Mouse (Mus musculus): ENCODE results near the gene Syngr3. TPM values are rescaled to one million over a fixed set of nuclear protein-coding genes. Genes with fewer than 3 reads are reported as not detected.
A peak's percentile ranks its signal among the peaks of the same experiment; 100 is the strongest.
"Not testable (repeated sequence)": the region's sequence is repeated elsewhere in the genome, so short reads cannot be mapped to it uniquely, and the experiment has no call there.

Syngr3 gene
- total RNA-seq, 4 experiments from 2014 or later = 0.14 to 0.24 TPM; not detected in 2

DNA sequence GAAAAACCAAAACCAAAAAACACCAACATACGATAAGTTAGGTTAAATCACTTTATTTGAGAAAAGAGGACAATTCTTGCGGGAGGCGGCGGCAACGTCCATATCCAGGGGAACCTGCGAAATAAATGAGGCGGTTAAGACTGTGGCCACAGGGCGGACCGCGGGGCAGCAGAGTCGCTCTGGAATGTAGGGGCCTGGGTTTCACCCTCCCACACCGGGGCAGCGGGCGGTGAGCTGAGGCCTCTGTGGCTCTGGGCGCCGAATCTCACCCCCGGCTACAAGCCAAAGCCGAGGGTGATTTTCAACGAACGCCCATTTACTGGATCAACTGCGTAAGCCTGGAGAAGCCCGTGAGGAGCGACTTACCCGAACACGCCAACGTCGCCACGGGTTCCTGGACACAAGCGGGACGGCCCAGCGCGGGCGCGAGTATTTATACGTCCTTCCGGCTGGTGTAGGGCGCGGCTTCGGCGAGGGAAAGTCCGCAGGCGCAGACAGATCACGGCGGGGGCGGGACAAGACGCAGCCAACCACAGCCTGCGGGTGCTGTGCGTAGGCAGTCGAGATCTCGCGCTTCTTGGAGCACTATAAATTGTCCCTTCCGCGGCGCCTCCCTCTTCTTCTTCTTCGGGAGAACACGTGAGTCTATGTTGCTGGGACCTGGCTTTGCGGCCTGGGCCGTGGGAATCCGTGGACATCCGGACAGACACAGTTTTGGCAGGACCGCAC, 29.9 kb upstream of the Syngr3 start:
- peak; percentile 97 for DNase-seq (ENCODE audit: low spot score)

DNA sequence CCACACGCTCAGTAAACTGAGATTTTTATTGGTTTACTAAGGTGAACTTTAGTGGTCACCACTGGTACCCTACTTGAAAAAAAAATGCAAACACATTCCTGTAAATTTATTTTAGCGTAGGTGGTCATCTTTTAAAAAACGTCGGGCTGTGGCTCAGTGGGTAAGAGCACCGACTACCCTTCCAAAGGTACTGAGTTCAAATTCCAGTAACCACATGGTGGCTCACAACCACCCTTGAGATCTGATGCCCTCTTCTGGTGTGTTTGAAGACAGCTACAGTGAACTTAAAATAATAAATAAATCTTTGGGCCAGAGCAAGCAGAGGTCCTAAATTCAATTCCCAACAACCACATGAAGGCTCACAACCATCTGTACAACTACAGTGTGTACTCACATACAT, 29.2 kb upstream of the Syngr3 start:
- not testable (repeated sequence) for DNase-seq (ENCODE audit: low spot score)

DNA sequence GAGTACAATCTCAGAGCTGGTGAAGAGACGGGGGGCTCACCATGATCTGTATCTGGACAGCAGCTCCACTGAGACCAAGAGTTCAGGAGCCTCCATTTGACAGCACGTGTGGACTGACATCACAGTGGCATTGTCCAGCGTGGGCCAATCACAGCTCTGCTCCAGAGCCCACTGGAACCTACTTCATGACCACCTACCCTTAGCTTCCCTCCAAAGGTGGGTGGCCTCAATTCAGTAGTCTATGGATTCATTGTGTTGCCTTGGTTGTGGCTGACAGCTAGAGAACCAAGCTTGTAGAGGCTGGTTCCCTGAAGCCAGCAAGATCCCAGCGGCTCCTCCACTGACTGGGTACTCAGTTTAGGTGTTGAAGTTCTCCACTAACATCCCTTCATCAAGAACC, 28.2 kb upstream of the Syngr3 start, which contains the start of the genes Rnf151 and Rps2:
Gene Rnf151 (minus strand): TSS at position 121 of the 400 bp plus-strand sequence.
Gene Rps2 (plus strand): TSS at position 174 of the 400 bp plus-strand sequence.
- no peak for DNase-seq (ENCODE audit: low spot score)

DNA sequence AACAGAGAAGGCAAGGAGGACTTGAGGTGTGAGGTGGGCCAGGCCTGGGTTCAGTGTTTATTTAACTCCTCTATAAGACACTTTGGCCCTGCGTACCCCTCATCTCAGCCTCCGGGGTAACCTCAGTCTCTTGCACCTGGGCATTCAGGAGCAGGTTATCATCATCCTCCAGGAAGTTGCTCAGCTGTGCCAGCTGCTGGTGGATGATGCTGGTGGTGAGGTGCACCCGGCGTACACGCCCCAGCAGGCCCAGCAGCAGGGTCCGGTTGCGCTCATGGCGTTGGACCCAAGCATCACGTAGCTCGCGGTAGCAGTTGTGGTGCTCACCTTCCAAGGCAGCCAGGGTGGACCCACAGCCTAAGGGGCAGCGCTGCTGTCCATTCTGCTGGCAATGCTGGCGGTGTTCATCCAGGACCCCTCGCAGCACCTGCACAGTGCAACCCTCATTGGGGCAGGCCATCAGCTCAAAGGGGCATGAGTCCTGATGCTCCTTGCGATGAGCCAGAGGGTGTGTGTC, 26.5 kb upstream of the Syngr3 start:
- no peak for DNase-seq (ENCODE audit: low spot score)

DNA sequence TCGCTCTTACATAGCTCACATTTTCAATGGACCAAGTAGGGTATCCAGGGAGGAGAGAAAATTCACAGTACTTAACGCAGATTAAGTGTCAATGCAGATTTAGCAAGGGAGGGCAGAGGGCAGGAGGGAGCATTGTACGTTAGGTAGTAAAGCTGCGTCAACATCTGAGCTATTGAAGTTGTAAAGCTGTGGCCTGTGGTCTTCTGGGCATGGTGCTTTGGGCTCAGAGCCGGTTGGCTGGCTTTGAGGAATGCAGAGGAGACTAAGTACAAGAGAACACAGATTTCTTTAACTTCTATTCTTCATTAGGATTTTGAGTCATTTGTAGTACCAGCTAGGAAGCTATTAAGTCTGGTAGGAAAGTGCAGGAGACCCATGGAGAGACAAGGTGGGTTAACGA, 25.8 kb upstream of the Syngr3 start:
- DNase-seq (ENCODE audit: low spot score) = no peak

DNA sequence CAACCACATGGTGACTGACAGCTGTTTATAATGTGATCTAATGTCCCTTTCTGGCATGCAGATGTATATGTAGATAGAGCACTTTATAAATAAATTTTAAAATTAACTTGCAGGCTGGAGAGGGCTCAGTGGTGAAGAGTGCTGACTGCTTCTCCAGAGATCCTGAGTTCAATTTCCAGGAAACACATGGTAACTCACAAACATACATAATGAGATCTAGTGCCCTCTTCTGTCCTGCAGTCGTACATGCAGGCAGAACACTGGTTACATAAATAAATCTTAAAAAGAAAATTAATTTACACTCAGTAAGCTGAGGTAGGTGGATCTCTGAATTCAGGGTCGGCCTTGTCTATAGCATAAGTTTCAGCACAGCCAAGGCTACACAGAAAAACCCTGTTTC, 18.9 kb upstream of the Syngr3 start:
- DNase-seq (ENCODE audit: low spot score) = no peak

DNA sequence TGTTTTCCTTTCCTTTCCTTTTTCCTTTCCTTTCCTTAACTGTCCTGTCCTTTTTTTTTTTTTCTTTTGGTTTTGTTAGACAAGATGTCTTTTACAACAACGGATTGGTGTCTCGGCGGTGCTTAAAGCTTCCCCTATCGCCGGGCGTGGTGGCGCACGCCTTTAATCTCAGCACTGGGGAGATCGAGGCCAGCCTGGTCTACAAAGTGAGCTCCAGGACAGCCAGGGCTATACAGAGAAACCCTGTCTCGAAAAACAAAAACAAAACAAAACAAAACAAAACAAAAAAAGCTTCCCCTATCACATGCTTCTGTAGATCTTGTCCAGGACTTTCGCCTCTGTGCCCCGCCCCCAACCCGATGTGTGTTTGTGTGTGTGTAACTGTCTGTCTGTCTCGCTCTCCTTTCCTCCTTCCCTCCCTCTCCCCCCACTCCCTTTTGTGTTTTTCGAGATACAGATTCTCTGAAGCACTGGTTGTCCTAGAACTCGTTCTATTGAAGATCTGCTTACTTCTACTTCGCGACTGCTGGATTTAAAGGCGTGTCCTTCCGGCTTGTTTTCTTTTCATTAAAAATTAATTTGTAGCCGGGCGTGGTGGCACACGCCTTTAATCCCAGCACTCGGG, 18.2 kb upstream of the Syngr3 start:
- no peak for DNase-seq (ENCODE audit: low spot score)

DNA sequence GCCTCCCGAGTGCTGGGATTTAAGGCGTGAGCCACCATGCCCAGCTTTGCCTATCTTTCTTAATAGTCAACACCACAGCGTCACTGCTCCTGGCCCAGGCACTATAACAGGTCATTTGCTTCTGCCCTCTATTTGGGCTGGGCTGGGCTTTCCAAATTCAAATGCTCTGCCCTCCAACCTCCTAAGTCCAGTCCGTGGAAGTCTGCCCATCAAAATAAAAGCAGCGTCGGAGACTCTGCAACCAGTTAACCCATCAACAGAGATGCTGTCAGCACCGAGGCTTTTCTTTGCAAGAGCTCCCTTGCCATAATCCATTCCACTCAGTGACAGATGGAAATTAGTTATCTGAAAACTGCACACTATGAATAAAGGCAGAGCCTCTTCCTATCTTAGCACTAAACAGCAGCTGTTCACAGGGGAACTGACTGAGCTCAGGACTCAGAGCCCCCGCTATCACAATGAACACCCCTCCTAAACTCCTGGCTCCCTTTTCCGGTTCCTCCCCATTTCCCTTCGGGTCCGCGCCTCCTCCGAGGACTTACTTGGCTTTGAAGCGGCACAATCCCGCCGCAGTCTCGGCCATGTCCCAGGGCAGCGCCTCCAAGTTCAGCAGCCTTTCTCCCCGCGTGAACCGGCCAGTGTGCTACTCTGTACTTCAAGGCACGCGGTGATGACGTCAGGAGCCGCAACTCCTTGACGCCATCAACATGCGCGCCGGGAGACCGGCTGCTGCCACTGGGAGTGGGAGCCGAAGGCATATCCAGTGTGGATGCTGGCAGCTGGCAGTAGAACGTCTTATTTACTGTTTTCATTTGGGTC, 17.4 kb upstream of the Syngr3 start, which contains the start of gene Tbl3:
Gene Tbl3 (minus strand): TSS at position 679 of the 819 bp plus-strand sequence.
- DNase-seq (ENCODE audit: low spot score) = peak; percentile 91

DNA sequence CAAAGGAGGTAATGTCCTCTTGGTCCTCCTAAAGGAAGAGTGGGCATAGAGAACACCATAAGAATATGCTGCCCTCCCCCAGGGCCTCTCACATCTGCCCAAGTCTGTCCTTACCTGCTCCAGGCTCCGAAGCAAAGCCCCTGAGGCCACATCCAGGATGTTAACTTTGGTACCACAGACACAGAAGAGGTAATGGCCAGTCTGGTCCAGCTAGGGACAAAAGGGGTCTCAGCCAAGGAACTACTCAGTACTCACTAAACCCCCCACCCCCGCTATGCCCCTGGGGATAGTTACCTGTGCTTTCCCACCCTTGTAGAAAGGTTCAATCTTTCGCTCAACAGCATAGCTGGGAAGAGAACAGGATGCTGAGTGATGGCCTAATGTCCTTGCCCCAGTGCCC, 16.1 kb upstream of the Syngr3 start:
- no peak for DNase-seq (ENCODE audit: low spot score)

DNA sequence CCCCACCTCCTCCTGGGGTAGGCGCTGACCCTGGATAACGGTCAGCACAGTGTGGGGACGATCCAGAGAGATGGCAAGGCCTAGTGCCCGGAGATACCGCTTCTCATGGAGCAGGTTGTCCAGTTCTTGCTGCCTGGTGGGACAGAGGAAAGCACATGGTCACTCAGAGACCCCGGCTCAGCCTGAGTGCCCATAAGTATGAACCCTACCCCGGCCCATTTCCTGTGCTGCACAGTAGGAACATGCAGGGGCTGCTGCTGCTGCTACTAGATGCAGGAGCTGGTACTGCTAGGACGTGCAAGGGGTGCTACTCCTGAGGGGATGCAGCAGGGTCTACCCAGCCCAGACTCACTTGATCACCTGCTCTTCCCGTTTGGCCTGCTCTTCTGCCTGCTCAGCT, 11.5 kb upstream of the Syngr3 start:
- no peak for DNase-seq (ENCODE audit: low spot score)

DNA sequence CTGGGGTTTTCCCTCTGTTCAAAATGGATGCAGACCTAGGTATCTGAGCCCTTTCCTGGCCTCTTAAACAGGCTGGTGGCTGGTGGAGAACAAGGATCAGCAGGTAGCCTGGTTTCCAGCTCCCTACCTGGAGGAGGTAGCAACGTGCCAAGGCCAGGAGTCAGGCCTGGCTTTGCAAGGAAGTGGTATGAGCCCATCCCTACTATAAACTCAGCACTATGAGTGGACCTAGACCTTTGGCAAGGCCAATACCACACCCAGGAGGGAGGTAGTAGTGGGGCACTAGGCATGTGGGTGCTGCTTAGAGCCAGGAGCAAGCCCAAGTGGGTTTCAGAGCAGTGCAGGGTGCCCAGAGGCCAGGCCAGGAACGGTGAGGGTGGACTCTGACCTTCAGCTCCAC, 9.7 kb upstream of the Syngr3 start:
- DNase-seq (ENCODE audit: low spot score) = no peak

DNA sequence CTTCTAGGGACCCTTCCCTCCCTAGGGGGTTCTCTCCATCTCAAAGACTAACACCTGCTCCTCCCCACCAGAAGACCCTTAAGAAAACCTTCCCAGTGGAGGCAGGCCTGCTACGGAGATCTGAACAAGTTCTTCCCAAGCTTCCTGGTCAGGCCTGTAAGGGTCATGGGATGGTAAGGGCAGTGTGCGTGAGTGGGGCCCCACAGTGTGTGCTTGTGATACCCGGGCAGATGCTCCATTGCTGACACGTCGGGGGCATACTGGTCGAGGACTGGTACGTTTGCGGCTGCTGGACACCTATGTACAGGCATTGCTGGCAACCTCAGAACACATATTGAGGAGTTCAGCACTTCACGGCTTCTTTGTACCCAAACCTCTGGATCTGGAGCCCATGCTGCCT, 9.0 kb upstream of the Syngr3 start:
- DNase-seq (ENCODE audit: low spot score) = no peak

DNA sequence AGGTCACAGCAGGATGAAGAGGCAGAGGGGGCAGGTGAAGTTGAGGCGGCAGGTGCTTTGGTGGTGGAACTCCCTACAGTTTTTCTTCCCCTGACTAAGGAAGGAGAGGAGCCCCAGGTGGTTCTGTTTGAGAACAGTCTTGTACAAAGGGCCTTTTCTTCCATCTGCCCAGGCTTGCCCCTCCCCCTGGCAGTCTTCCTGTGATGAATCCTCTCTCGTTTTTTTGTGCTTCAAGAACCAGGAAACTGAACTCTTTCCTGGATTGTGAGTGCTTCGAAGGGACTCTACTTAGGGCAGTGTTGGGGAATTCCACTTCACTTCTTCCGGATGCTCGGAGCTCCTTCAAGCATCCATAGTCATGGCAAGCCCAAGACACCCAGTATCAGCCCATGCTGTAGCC, 8.2 kb upstream of the Syngr3 start:
- no peak for DNase-seq (ENCODE audit: low spot score)

DNA sequence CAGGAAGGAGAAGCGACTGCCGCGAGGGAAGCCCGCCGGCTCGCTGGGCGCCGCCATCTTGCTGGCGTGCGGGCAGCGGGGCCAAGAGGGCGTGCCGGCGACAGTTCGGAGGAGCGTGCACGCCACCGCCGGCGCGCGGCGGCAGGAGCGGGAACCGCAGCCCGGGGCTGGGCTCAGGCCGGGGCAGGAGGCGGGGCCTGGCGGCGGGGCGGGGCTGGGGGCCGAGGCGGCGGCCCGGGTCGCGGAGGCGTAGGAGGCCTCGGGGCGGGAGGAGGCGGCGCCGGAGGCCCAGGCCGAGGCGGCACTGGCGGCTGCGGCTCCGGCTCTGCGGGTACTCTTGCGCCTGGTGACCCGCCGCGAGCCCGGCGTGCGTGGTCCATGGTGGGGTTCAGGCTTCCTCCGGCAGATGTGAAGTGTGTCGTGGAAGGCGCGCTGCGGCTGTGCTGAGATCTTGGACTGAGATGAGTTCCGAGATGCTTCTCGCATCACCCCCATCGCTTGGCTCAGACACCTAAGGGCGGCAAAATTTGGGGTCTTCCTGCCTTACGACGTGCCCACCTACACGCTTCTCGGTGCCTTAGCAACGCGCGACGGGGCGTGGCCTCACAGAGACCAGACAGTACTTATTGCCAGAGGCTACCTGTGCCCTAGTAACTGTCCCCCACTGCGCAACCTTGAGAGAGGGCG, 6.4 kb upstream of the Syngr3 start, which contains the start of the genes Gfer and Noxo1:
Gene Gfer (minus strand): TSS at position 146 of the 687 bp plus-strand sequence.
Gene Noxo1 (plus strand): TSS at position 224 of the 687 bp plus-strand sequence.
- DNase-seq (ENCODE audit: low spot score) = peak; percentile 75

DNA sequence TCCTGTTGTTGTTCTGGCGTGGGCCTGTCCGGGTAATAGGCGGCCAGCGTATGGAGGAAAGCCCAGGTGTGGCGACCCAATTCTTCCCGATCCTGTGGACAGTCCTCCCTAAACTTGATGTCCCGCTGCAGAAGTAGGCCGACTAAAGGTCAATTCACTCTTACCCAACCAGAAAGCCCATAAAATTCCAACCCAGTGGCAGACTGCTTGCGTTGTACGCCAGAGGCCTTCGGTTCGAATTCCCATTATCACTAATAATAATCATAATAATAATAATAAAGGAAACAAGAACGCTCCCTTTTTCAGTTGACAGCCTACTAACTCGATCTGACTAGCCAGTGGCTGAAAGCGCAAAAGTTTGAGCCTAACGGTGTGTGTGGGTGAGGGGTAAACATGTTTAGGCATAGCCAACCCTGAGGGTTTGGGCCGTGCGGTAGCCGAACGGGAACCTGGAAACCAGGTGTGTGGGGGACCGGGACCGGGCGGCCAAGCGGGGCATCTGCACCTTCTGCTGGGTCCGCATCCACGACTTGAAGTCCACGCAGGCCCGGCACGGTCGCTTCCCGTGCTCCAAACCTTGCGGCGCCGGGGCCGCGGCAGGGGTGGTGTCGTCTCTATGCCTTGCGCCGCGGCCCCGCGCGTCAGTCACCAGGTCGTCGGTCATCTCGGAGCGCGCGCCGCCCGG, 5.7 kb upstream of the Syngr3 start:
- no peak for DNase-seq (ENCODE audit: low spot score)

DNA sequence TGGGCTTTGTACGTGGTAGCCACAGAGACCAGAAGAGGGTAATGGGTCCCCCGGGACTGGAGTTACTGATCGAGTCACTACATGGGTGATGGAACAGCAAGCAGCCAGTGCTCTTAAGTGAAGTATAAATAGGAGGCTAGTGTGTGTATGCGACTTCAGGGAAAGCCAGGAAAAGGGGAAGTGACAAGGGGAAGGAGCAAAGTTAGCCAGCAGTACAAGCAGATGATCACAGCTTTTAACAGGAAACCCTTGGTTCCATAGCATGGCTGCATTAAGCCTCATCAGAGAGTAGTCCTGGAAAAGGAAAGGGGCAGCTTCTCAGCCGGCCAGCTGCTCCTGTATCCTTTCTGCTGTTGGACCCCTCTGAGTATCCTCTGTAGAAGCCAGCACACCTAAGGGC, 2.6 kb upstream of the Syngr3 start:
- no peak for DNase-seq (ENCODE audit: low spot score)

DNA sequence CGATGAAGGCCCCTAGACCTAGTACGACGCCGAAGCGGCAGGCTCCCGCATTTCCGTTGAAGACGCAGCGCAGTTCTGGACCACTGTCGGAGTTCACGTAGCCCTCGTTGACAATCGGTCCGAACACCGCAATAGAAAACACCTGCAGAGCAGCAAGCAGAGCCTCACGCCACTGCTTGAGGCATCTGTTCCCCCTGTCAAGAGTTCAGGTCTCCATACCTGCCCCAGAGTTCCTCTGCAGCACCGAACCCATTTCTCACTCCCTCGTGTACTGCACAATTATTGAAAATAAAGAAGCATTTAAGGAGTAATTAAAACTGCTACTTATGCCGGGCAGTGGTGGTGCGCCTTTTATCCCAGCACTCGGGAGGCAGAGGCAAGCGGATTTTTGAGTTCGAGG, 2.2 kb downstream of the Syngr3 start:
- no peak for DNase-seq (ENCODE audit: low spot score)

DNA sequence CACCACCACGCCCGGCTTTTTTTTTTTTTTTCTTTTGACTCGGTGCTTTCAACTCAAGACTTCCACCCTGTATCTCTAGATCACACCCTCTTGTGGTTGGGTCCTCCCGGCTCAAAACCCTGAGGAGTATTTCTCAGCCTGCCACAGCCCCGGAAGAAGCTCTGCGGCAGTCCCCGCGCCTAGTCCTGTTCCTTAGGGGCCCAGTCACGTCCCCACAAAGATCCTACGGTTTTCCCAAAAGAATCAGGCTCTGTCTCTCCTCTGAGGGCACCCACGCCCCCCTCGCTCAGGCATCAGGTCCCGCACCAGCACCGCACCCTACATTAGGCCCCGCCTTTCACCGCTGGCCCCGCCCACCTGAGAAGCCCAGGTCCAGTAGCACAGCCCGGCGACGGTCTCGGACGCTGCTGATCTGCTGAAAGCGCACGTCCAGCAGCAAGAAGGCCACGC, 2.6 kb downstream of the Syngr3 start:
- no peak for DNase-seq (ENCODE audit: low spot score)

DNA sequence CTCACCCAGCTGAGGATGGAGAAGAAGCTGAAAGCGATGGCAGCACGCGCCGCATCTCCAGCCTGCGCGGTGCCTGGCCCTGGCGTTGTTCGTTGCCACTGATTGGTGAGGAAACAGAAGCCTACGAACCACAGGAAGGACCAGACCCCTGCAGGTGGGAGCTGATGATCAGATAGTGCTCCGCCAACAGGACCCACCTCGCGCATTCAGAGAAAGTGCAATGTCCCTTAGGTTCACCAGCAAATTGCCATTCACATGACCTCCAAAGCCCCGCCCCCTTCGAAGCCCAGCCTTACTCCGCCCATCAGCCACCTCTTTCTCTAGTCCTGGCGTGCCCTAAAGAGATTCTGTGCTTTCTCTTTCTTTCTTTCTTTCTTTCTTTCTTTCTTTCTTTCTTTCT, 3.2 kb downstream of the Syngr3 start:
- no peak for DNase-seq (ENCODE audit: low spot score)

DNA sequence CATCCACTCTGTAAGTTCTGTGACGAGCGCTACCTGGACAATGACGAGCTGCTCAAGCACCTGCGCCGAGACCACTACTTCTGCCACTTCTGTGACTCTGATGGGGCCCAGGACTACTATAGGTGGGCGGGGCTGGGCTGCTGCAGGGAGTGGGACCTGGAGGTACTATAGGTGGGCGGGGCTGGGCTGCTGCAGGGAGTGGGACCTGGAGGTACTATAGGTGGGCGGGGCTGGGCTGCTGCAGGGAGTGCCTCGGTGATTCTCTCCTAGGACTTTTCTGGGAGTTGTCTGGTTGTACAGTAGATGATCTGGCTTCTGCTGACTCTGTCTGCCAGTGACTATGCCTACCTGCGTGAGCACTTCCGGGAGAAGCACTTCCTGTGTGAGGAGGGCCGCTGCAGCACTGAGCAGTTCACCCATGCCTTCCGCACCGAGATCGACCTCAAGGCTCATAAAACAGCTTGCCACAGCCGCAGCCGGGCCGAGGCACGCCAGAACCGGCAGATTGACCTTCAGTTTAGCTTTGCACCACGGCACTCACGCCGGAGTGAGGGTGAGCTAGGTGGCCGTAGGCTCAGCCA, 12.2 kb downstream of the Syngr3 start:
- DNase-seq (ENCODE audit: low spot score) = no peak

Data from heart, adult 8-10 months (tissue).